Mouse (Mus musculus) stomach, postnatal 0 days (tissue): ENCODE data around the gene Pip4k2c.

Source experiments
- CTCF ChIP-seq: IDR thresholded peaks from 2 replicates; pipeline ENCODE4 v1.5.1; 2016; ENCODE audit warnings: antibody characterized with exemption, low read depth, mild to moderate bottlenecking, moderate library complexity
- EP300 ChIP-seq: optimal IDR thresholded peaks from 2 replicates; pipeline ENCODE3; 2016; ENCODE audit warnings: antibody characterized with exemption

DNA sequence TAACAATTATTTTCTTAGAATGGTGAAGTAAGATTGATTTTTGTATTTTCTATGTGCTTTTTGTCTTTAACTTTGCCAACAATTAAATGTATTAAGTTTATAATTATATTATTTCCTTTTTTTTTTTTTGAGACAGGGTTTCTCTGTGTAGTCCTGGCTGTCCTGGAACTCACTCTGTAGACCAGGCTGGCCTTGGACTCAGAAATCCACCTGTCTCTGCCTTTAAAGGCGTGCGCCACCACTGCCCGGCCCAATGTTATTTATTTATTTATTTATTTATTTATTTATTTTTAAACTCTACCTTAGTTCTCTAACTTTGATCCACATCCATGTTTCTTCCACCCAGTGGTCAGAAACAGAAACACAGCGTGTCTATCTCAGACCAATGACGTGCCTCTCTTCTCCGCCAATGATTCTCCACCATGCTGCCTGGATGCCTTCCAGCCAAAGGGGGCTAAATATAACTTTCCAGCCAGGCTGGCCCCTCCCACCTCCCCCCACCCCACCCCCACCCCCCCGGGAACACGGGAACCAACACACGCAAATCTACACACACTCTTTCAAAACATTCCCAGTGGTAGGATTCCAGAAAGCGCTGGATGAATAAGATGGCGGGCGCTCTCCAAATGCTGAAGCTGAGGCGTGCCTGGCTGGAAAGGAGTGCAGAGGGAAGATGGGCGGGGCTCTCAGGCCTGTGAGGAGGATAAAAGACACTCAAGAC is 44.4 kb upstream of the Pip4k2c start:
- TF ChIP-seq CTCF (no peak; the same call in none of the 2 replicates), EP300 (no peak)
